In genomic region chr8:122080347-122080746, GRCm38 (mm10) we compare ENCODE assay signal across 19 mouse cellular contexts.
DNase-seq lines count a peak whose midpoint lies in the region; ATAC-seq lines count a peak whose summit lies in the region.
"Had no signal": no experiment of that assay in that cellular context is flagged by ENCODE, and none has a peak within 500 bp of the region (broad histone marks: within the 10 kb centered on the region; RNA-seq: fewer than 3 reads in every experiment).

No protein-coding gene starts in this region.

- no peak for DNase-seq in embryonic facial prominence, embryonic 10.5 days (ENCODE audit: low spot score)
- no peak for DNase-seq in kidney, adult 8-10 months
- peak; percentile 67 for DNase-seq in forelimb bud, embryonic 11.5 days (ENCODE audit: low read depth, low spot score)
- DNase-seq in urinary bladder, postnatal 4 days (ENCODE audit: low spot score in 2 of 2): no peak
- DNase-seq: adrenal gland, adult 8-10 months; cerebellum, postnatal 25 days; kidney, adult 11 months; layer of hippocampus, postnatal 36 days; retina, postnatal 1 day; thymus, postnatal 14 days had no signal

- H3K4me1 ChIP-seq in embryonic facial prominence, embryonic 13.5 days: peaks cover 21% of the 10 kb centered on the region
- H3K4me1 ChIP-seq in embryonic facial prominence, embryonic 10.5 days: peaks cover 55% of the 10 kb centered on the region
- peaks cover 10% of the 10 kb centered on the region; the same call in 1 of the 2 replicates for H3K4me1 ChIP-seq in kidney, embryonic 16.5 days (ENCODE audit: insufficient read depth, low read length)
- peaks cover 22% of the 10 kb centered on the region for H3K4me1 ChIP-seq in limb, embryonic 15.5 days

- no peaks in the 10 kb centered on the region for H3K9me3 ChIP-seq in embryonic facial prominence, embryonic 13.5 days
- H3K9me3 ChIP-seq in embryonic facial prominence, embryonic 10.5 days: no peaks in the 10 kb centered on the region
- H3K9me3 ChIP-seq in kidney, embryonic 16.5 days (ENCODE audit: low read length): no peaks in the 10 kb centered on the region
- no peaks in the 10 kb centered on the region for H3K9me3 ChIP-seq in limb, embryonic 15.5 days
- H3K9me3 ChIP-seq: heart, embryonic 15.5 days; hindbrain, embryonic 13.5 days; midbrain, embryonic 15.5 days had no signal

- no peak overlapping the region for H3K4me3 ChIP-seq in embryonic facial prominence, embryonic 13.5 days
- H3K4me3 ChIP-seq in embryonic facial prominence, embryonic 10.5 days: no peak overlapping the region
- H3K4me3 ChIP-seq in kidney, embryonic 16.5 days (ENCODE audit: low read length): no peak overlapping the region
- H3K4me3 ChIP-seq in limb, embryonic 15.5 days: no peak overlapping the region
- H3K4me3 ChIP-seq: erythroblast, embryonic 14.5 days; heart, embryonic 15.5 days; hindbrain, embryonic 13.5 days; midbrain, embryonic 15.5 days had no signal

- peaks cover 10% of the 10 kb centered on the region; the same call in 1 of the 2 replicates for H3K27me3 ChIP-seq in embryonic facial prominence, embryonic 13.5 days
- H3K27me3 ChIP-seq in embryonic facial prominence, embryonic 10.5 days (replicated peaks; ENCODE audit: low read depth, poor library complexity, severe bottlenecking): peaks cover 58% of the 10 kb centered on the region
- no peaks in the 10 kb centered on the region; the same call in 1 of the 2 replicates for H3K27me3 ChIP-seq in kidney, embryonic 16.5 days (ENCODE audit: insufficient read depth, low read length)
- H3K27me3 ChIP-seq in limb, embryonic 15.5 days: peaks cover 31% of the 10 kb centered on the region
- H3K27me3 ChIP-seq: midbrain, embryonic 15.5 days had no signal

- 58% methylated on average over 5 of the region's 5 CpGs for WGBS in embryonic facial prominence, embryonic 13.5 days
- 59% methylated on average over 5 of the region's 5 CpGs for WGBS in embryonic facial prominence, embryonic 10.5 days
- WGBS in kidney, embryonic 16.5 days: 28% methylated on average over 5 of the region's 5 CpGs
- 21% methylated on average over 5 of the region's 5 CpGs for WGBS in limb, embryonic 15.5 days

- H3K9ac ChIP-seq in embryonic facial prominence, embryonic 13.5 days: peak overlapping the region; percentile 54; the same call in 1 of the 2 replicates
- H3K9ac ChIP-seq in kidney, embryonic 16.5 days (replicated peaks; ENCODE audit: low read length): no peak overlapping the region
- H3K9ac ChIP-seq in limb, embryonic 15.5 days: no peak overlapping the region
- H3K9ac ChIP-seq: heart, embryonic 15.5 days; hindbrain, embryonic 13.5 days; midbrain, embryonic 15.5 days had no signal

- H3K27ac ChIP-seq in embryonic facial prominence, embryonic 13.5 days: no peak overlapping the region
- no peak overlapping the region for H3K27ac ChIP-seq in embryonic facial prominence, embryonic 10.5 days (replicated peaks)
- H3K27ac ChIP-seq in kidney, embryonic 16.5 days (ENCODE audit: low read length): peak overlapping the region; percentile 62
- peak overlapping the region; percentile 73; the same call in 1 of the 2 replicates for H3K27ac ChIP-seq in limb, embryonic 15.5 days
- H3K27ac ChIP-seq: heart, embryonic 15.5 days; hindbrain, embryonic 13.5 days; midbrain, embryonic 15.5 days had no signal

- ATAC-seq in embryonic facial prominence, embryonic 13.5 days (ENCODE audit: insufficient number of reproducible peaks, insufficient read depth, low FRiP score, low TSS enrichment, low read depth): no peak
- no peak for ATAC-seq in kidney, embryonic 16.5 days (ENCODE audit: low FRiP score, low TSS enrichment)
- ATAC-seq in limb, embryonic 15.5 days (ENCODE audit: insufficient number of reproducible peaks, low FRiP score, low TSS enrichment, low read depth): no peak
- no peak for ATAC-seq in megakaryocyte, adult 5-6 weeks (ENCODE audit: poor library complexity, severe bottlenecking)
- ATAC-seq: forebrain, embryonic 14.5 days; midbrain, embryonic 15.5 days had no signal

- H3K4me2 ChIP-seq in embryonic facial prominence, embryonic 13.5 days: no peak overlapping the region
- H3K4me2 ChIP-seq in kidney, embryonic 16.5 days (replicated peaks; ENCODE audit: low read depth, low read length): no peak overlapping the region
- no peak overlapping the region for H3K4me2 ChIP-seq in limb, embryonic 15.5 days
- H3K4me2 ChIP-seq: heart, embryonic 15.5 days; hindbrain, embryonic 13.5 days; midbrain, embryonic 15.5 days had no signal

- H3K36me3 ChIP-seq in embryonic facial prominence, embryonic 13.5 days: no peaks in the 10 kb centered on the region
- H3K36me3 ChIP-seq in embryonic facial prominence, embryonic 10.5 days (replicated peaks): no peaks in the 10 kb centered on the region
- no peaks in the 10 kb centered on the region for H3K36me3 ChIP-seq in kidney, embryonic 16.5 days (ENCODE audit: insufficient read depth, low read length)
- H3K36me3 ChIP-seq in limb, embryonic 15.5 days: no peaks in the 10 kb centered on the region
- H3K36me3 ChIP-seq: heart, embryonic 15.5 days; hindbrain, embryonic 13.5 days; midbrain, embryonic 15.5 days had no signal

Comparison
In these comparisons a context has a peak if more than half of its experiments do, and no peak if none do; other contexts are left out.
1. H3K27ac ChIP-seq: peak in kidney, embryonic 16.5 days (single experiment) and limb, embryonic 15.5 days (single experiment); none in embryonic facial prominence, embryonic 13.5 days (single experiment) and embryonic facial prominence, embryonic 10.5 days (single experiment).